Mouse (Mus musculus) forebrain, embryonic 13.5 days (tissue): ENCODE measurements around the gene Hmg20b. TPM values are rescaled to one million over a fixed set of nuclear protein-coding genes. Genes with fewer than 3 reads are reported as not detected.

Experiments used
- ATAC-seq: fragments of 200-750 bp; cut with Nextera tagmentation; 2 replicates; pipeline ENCODE4 v1.8.0; 2017
- H3K27ac ChIP-seq: fragments of 300-500 bp; sonication (generic); 2 replicates; pipeline ENCODE4 v1.5.1; 2015; ENCODE audit warnings: inconsistent platforms, mild to moderate bottlenecking, moderate library complexity
- H3K27me3 ChIP-seq: fragments of 300-500 bp; sonication (generic); 2 replicates; pipeline ENCODE4 v1.6.1; 2015; ENCODE audit warnings: mild to moderate bottlenecking, inconsistent platforms
- H3K36me3 ChIP-seq: fragments of 300-500 bp; sonication (generic); 2 replicates; pipeline ENCODE4 v1.6.1; 2015; ENCODE audit warnings: mild to moderate bottlenecking, inconsistent platforms; ENCODE audit not compliant: poor library complexity, severe bottlenecking
- H3K4me1 ChIP-seq: fragments of 300-500 bp; sonication (generic); 2 replicates; pipeline ENCODE4 v1.6.1; 2015; ENCODE audit warnings: inconsistent platforms
- H3K4me2 ChIP-seq: fragments of 300-500 bp; sonication (generic); 2 replicates; pipeline ENCODE4 v1.6.1; 2015; ENCODE audit warnings: inconsistent platforms, mild to moderate bottlenecking, moderate library complexity
- H3K4me3 ChIP-seq: fragments of 300-500 bp; sonication (generic); 2 replicates; pipeline ENCODE4 v1.5.1; 2015; ENCODE audit warnings: mild to moderate bottlenecking, inconsistent platforms
- H3K9ac ChIP-seq: fragments of 300-500 bp; sonication (generic); 2 replicates; pipeline ENCODE4 v1.6.1; 2015; ENCODE audit warnings: mild to moderate bottlenecking, inconsistent platforms
- H3K9me3 ChIP-seq: fragments of 300-500 bp; sonication (generic); replicated peaks from 2 replicates; pipeline ENCODE4 v1.6.1; 2016; ENCODE audit warnings: inconsistent platforms
- WGBS: fragments of 180-500 bp; shearing (Covaris S2); methylation state at CpG from one replicate; pipeline ENCODE4 v1.1.7; 2015; 5-methylcytosine and 5-hydroxymethylcytosine counted together
- microRNA-seq: library from miRNA; unstranded; fragments of <30 nt; microRNA quantifications from one replicate; pipeline ENCODE4, GENCODE M21; 2016
- polyA plus RNA-seq: library from polyadenylated mRNA; unstranded; fragments of >200 nt; fragmentation: Nextera tagmentation; extraction: Ambion mirVana; gene quantifications from 2 replicates; pipeline ENCODE4 v1.2.1, GENCODE M21; 2015

Gene Hmg20b
- polyA plus RNA-seq, 1 experiment from 2014 or later: 60.6 TPM

- H3K9me3 ChIP-seq: no peaks in the 10 kb centered on the region
- H3K4me3 ChIP-seq: no peak overlapping the region
- peaks cover 14% of the 10 kb centered on the region for H3K36me3 ChIP-seq
- ATAC-seq: no peak
- no peaks in the 10 kb centered on the region for H3K27me3 ChIP-seq
- no peak overlapping the region for H3K27ac ChIP-seq
- no peak overlapping the region for H3K4me2 ChIP-seq
- peaks cover 33% of the 10 kb centered on the region for H3K4me1 ChIP-seq
- 83% methylated on average over 6 of the region's 6 CpGs for WGBS
- H3K9ac ChIP-seq: no peak overlapping the region
These were observed 53.0 kb downstream of the Hmg20b start for GRCm38 (mm10) chr10:81297246-81297645.

Small RNA genes lying within 50 kb of the gene (microRNA-seq; reads per million reads assigned to microRNA genes)
- not detected for gene Mir6913

Other genes starting within 250 kb of the Hmg20b start
- gene Map2k2, start 244.6 kb downstream of the Hmg20b start, polyA plus RNA-seq: 200 and 211 TPM in 2 replicates
- gene Zbtb7a, start 215.3 kb downstream of the Hmg20b start, polyA plus RNA-seq: 10.4 and 10.6 TPM in 2 replicates
- gene Pias4, start 182.6 kb downstream of the Hmg20b start, polyA plus RNA-seq: 54.2 and 57.0 TPM in 2 replicates
- 555 and 583 TPM in 2 replicates for gene Eef2, start 173.8 kb downstream of the Hmg20b start, polyA plus RNA-seq
- gene Dapk3, start 167.5 kb downstream of the Hmg20b start, polyA plus RNA-seq: 43.5 and 47.7 TPM in 2 replicates
- gene 4930442H23Rik, start 166.6 kb downstream of the Hmg20b start, polyA plus RNA-seq: not detected in 2 replicates
- gene Nmrk2, start 148.4 kb downstream of the Hmg20b start, polyA plus RNA-seq: not detected in 2 replicates
- 44.5 and 54.2 TPM in 2 replicates for gene Atcay, start 119.6 kb downstream of the Hmg20b start, polyA plus RNA-seq
- 9.7 and 10.9 TPM in 2 replicates for gene Zfr2, start 117.3 kb downstream of the Hmg20b start, polyA plus RNA-seq
- 5.6 and 7.4 TPM in 2 replicates for gene Matk, start 97.5 kb downstream of the Hmg20b start, polyA plus RNA-seq
- 134 and 135 TPM in 2 replicates for gene Mrpl54, start 83.5 kb downstream of the Hmg20b start, polyA plus RNA-seq
- 28.6 and 32.3 TPM in 2 replicates for gene Apba3, start 83.5 kb downstream of the Hmg20b start, polyA plus RNA-seq
- gene Tjp3, start 58.9 kb downstream of the Hmg20b start, polyA plus RNA-seq: 6.2 and 7.1 TPM in 2 replicates
- gene Pip5k1c, start 57.5 kb downstream of the Hmg20b start, polyA plus RNA-seq: 73.1 and 87.2 TPM in 2 replicates
- gene Cactin, start 29.4 kb downstream of the Hmg20b start, polyA plus RNA-seq: 39.9 and 42.0 TPM in 2 replicates
- 2.6 and 3.8 TPM in 2 replicates for gene Tbxa2r, start 21.7 kb downstream of the Hmg20b start, polyA plus RNA-seq
- gene Gipc3, start 7.2 kb downstream of the Hmg20b start, polyA plus RNA-seq: not detected in 2 replicates
- 6.3 and 6.8 TPM in 2 replicates for gene Mfsd12, start 7.0 kb upstream of the Hmg20b start, polyA plus RNA-seq
- 0.44 and 0.45 TPM in 2 replicates for gene 4930404N11Rik, start 15.3 kb upstream of the Hmg20b start, polyA plus RNA-seq
- gene Fzr1, start 28.0 kb upstream of the Hmg20b start, polyA plus RNA-seq: 117 and 128 TPM in 2 replicates
- gene Dohh, start 33.9 kb upstream of the Hmg20b start, polyA plus RNA-seq: 76.7 and 87.3 TPM in 2 replicates
- gene Gm48551, start 34.0 kb upstream of the Hmg20b start, polyA plus RNA-seq: 4.2 and 5.8 TPM in 2 replicates
- gene Gm48552, start 38.5 kb upstream of the Hmg20b start, polyA plus RNA-seq: 2.1 and 2.3 TPM in 2 replicates
- 1.8 TPM in 2 replicates for gene Smim24, start 42.6 kb upstream of the Hmg20b start, polyA plus RNA-seq
- 18.5 and 25.2 TPM in 2 replicates for gene Nfic, start 105.2 kb upstream of the Hmg20b start, polyA plus RNA-seq
- 48.8 and 57.4 TPM in 2 replicates for gene Celf5, start 132.2 kb upstream of the Hmg20b start, polyA plus RNA-seq
- gene Ncln, start 145.9 kb upstream of the Hmg20b start, polyA plus RNA-seq: 56.8 and 60.9 TPM in 2 replicates
- 0.52 and 0.53 TPM in 2 replicates for gene S1pr4, start 149.7 kb upstream of the Hmg20b start, polyA plus RNA-seq
- gene Gna15, start 173.7 kb upstream of the Hmg20b start, polyA plus RNA-seq: 0.48 and 0.57 TPM in 2 replicates
- gene Gna11, start 194.7 kb upstream of the Hmg20b start, polyA plus RNA-seq: 79.0 and 84.3 TPM in 2 replicates
- gene Aes, start 209.0 kb upstream of the Hmg20b start, polyA plus RNA-seq: 430 and 502 TPM in 2 replicates
- gene Tle2, start 224.1 kb upstream of the Hmg20b start, polyA plus RNA-seq: 15.1 and 17.7 TPM in 2 replicates